Mouse (Mus musculus) right cerebral cortex, postnatal 10 days (tissue): ENCODE measurements at regions not wholly inside any gene's neighbourhood (a gene's known extent, or its start where the extent isn't known, plus 50 kb on each side); places are given as distances from the start of the nearest gene placed in this dataset.

Source experiments
- DNase-seq, 2 experiments: peaks; one replicate each; pipeline ENCODE4 v3.0.0; 2021; ENCODE audit warnings: low spot score in 2 of 2

GRCm38 (mm10) chr1:19754346-19754745, 545.6 kb downstream of the Tfap2b start:
- DNase-seq = no peak

- DNase-seq = no peak
Observed at GRCm38 (mm10) chr1:19757921-19758436, 549.3 kb downstream of the Tfap2b start.

GRCm38 (mm10) chr1:19766879-19767278, 558.2 kb downstream of the Tfap2b start:
- no peak for DNase-seq

- DNase-seq = no peak
Observed at GRCm38 (mm10) chr1:19772266-19772665, 563.6 kb downstream of the Tfap2b start.

- no peak for DNase-seq
Observed at GRCm38 (mm10) chr1:19774502-19774901, 565.8 kb downstream of the Tfap2b start.

GRCm38 (mm10) chr1:19777542-19777941, 568.8 kb downstream of the Tfap2b start:
- no peak for DNase-seq

GRCm38 (mm10) chr1:19786971-19787370, 578.3 kb downstream of the Tfap2b start:
- DNase-seq = no peak

GRCm38 (mm10) chr1:19794124-19794523, 585.4 kb downstream of the Tfap2b start:
- DNase-seq = no peak

- no peak for DNase-seq
Observed at GRCm38 (mm10) chr1:19825887-19826286, 617.2 kb downstream of the Tfap2b start.

- DNase-seq = no peak
Observed at GRCm38 (mm10) chr1:19826455-19827366, 618.0 kb downstream of the Tfap2b start.

GRCm38 (mm10) chr1:19849918-19850317, 641.2 kb downstream of the Tfap2b start:
- DNase-seq = peak; percentile 35 to 40

GRCm38 (mm10) chr1:19857250-19857649, 648.5 kb downstream of the Tfap2b start:
- no peak for DNase-seq

- DNase-seq = no peak
Observed at GRCm38 (mm10) chr1:19868478-19868877, 659.8 kb downstream of the Tfap2b start.

GRCm38 (mm10) chr1:19881193-19881592, 672.5 kb downstream of the Tfap2b start:
- no peak for DNase-seq

- no peak for DNase-seq
Observed at GRCm38 (mm10) chr1:19899426-19899825, 690.7 kb downstream of the Tfap2b start.

- DNase-seq = peak in 1 of 2 experiments; percentile 17
Observed at GRCm38 (mm10) chr1:19899889-19900310, 691.2 kb downstream of the Tfap2b start.

- DNase-seq = no peak
Observed at GRCm38 (mm10) chr1:19900983-19901531, 692.3 kb downstream of the Tfap2b start.

GRCm38 (mm10) chr1:19912194-19912846, 703.6 kb downstream of the Tfap2b start:
- DNase-seq = no peak

GRCm38 (mm10) chr1:19918762-19919161, 699.1 kb downstream of the Pkhd1 start:
- DNase-seq = no peak

GRCm38 (mm10) chr1:19927192-19927591, 690.7 kb downstream of the Pkhd1 start:
- DNase-seq = no peak

GRCm38 (mm10) chr1:19927736-19928327, 690.0 kb downstream of the Pkhd1 start:
- no peak for DNase-seq
